Mouse (Mus musculus) layer of hippocampus, postnatal 25 days (tissue): ENCODE results near the gene Snx33. TPM values are rescaled to one million over a fixed set of nuclear protein-coding genes. Genes with fewer than 3 reads are reported as not detected.
"Not testable (repeated sequence)": the region's sequence is repeated elsewhere in the genome, so short reads cannot be mapped to it uniquely, and the experiment has no call there.

Experiments
- DNase-seq, 2 experiments: peaks; one replicate each; pipeline ENCODE4 v3.0.0; 2022; ENCODE audit warnings: mixed read lengths in 2 of 2, low spot score in 1 of 2; ENCODE audit errors: extremely low spot score in 1 of 2
- total RNA-seq, 2 experiments: library from RNA; stranded (reverse); gene quantifications; 2 replicates each; pipeline ENCODE4 v1.2.3; 2021

Snx33 gene
- total RNA-seq, 2 experiments from 2014 or later = 8.1 to 8.4 TPM

DNA sequence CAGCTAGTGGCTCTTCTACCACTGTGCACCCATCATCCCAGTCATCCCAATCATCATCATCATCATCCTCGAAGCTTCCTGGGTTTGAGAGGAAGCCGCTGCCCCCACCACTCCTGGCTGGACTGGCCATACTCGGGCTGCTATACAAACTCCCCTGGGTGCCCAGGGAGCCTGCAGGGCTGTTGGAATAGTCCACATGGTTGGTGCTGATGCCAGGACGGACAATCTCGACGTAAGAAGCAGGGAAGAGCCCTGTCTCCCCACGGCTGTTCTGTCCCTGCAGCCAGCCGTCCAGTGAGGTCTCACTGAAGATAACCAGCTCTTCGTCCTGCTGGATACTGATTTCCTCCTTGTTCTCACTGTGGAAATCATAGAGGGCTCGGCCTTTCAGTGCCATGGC is 1.8 kb downstream of the Snx33 start:
- DNase-seq = no peak

- DNase-seq = no peak
These were observed 2.2 kb downstream of the Snx33 start for GRCm38 (mm10) chr9:56926025-56926360.

- DNase-seq = no peak
These were observed 2.7 kb downstream of the Snx33 start for GRCm38 (mm10) chr9:56925291-56926024.

DNA sequence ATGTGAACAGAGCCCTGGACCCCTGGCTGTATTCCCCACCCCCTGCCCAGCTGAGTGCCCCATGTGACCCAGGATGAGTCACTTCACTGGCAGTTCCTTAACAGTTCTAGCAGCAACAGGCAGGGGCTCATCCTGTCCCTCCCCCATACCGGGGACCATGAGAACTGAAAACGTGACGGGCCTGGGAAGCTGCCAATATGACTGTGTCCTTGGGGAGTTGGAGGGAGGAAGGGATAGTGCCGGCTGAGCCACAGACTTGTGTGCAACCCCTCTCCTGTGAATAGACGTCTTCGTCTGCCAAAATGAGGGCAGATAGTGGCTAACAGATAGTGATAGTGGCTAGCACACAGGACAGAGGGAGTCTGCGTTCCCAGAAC is 3.5 kb downstream of the Snx33 start:
- DNase-seq = peak in 1 of 2 experiments; percentile 20

GRCm38 (mm10) chr9:56923841-56924650 is 4.1 kb downstream of the Snx33 start:
- DNase-seq = no peak

DNA sequence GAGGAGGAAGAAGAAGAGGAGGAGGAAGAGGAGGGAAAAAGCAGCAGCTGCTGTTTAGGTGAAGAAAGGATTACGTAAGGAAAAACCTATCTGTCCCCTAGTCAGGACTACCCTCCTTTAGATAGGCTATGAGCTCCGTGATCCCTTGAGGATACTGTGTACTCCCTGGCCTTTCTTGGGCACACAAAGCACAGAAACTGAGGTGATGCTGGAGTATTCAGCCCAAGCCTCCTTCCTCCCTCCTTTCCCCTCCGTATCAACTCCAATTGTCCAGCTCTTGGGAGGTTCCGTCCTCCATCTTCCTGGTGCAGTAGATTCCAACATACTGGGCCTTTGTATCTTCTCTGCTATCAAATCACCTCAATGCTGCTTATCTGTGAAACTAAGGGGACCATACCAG is 5.4 kb downstream of the Snx33 start:
- no peak for DNase-seq

DNA sequence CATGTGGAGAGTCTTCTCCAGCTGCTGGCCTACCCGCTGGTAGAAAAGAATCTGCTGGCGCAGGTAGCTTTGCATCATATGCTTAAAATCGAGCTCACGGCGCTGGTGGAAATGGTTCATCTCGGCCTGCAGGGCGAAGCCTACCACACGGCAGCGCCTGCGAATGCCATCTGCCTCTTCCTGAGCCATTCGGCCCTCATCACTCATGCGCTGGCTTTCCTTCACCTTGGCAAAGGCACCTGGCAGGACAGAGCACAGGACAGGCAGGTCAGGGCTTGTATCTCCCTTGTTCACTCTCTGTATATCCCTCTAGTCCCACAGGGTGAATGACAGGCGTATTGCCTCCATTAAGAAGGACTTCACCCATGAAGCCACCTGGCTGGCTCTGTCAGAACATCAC is 9.7 kb downstream of the Snx33 start:
- no peak for DNase-seq

GRCm38 (mm10) chr9:56917131-56917530 is 11.0 kb downstream of the Snx33 start:
- DNase-seq = no peak

GRCm38 (mm10) chr9:56915695-56916410 is 12.3 kb downstream of the Snx33 start:
- no peak for DNase-seq

- DNase-seq = no peak
These were observed 13.1 kb downstream of the Snx33 start for GRCm38 (mm10) chr9:56915116-56915515.

DNA sequence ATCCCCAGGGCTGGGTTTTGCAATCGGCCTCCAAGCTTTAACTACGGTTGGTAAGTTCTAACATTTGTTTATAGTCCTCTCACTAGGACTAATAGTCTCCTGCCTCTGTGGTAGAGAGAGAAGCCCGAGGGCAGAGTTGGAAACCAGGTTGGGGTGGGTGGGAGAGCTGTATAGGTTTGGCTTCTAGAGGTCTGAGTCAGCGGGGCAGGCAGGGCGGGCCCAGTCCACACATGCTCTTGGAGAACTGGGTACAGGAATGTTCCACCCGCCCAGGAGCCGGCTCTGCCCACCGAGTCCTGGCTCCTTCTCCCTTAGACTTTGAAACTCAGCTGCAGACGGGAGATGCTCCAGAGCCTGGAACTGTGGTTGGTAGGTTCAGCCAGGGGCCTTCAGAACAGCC is 14.2 kb downstream of the Snx33 start:
- no peak for DNase-seq

DNA sequence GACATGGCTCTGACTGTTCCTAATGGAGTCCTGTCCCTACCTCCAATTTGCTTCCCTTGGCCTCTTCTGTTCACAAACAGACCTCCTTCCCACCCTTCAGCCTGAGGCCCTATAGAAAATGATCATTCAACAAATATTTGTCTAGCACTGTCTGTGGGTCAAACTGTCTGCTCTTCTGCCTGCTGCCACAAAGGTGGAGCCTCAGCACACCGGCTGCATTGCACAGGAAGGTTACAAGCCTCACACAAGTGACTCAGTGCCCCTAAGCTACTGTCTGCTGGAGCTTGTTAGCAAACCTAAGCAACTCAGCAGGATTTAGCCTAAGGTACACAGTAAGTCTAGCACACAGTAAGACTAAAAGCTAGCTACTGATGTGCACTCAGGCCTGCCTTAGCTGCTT is 17.2 kb downstream of the Snx33 start:
- DNase-seq = no peak

DNA sequence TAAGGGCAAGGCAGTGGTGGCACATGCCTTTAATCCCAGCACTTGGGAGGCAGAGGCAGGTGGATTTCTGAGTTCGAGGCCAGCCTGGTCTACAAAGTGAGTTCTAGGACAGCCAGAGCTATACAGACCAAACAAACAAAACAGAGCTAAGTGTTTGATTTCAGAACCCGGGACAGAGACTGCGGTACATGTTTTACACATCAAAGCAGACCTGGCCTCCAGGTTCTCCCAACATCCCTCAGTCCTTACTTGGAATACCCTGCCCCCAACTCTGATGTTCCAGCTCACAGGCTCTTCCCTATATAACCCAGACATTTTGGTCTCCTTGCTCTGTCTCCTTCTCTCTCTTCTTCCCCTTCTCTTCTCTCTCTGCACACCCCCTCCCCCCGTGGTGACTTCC is 18.2 kb downstream of the Snx33 start:
- not testable (repeated sequence) for DNase-seq

GRCm38 (mm10) chr9:56907549-56907948 is 20.6 kb downstream of the Snx33 start:
- DNase-seq = no peak

DNA sequence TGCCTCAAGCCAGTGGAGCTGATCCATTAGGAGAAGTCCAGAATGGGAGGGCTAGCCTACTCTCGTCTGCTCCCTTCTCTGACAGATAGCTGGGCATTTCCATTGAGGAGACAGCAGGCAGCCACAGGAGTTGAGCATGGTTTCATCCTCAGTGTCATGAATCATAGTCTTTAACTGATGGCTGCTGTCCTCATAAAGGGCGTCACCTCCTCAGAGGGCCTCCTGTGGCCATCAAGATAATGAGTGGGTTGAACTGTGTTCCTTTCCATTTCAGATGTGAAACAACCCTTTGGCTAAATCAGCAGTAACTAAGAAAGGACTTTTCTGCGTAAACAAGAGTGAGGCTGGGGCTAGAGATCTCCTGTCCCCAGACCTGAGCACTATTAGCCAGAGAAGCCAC is 24.5 kb downstream of the Snx33 start:
- DNase-seq = no peak

DNA sequence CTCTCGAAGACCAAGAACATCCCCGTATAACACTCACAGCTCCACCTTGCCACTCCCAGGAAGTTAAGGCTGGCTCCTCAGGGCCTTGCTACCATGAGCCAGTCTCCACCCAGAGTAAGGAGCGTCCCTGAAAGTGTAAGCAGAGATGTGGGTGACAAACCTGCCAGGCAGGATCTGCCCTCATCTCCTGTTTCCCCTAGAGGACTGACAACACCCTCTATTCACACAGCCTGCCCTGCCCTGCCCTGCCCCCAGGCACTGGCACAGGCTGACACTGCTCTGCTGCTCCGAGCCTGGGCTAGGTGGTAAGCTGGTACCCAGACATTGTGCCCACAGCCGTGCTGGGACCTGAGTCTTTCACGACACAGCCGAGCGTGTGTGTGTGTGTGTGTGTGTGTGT is 27.0 kb downstream of the Snx33 start:
- no peak for DNase-seq

DNA sequence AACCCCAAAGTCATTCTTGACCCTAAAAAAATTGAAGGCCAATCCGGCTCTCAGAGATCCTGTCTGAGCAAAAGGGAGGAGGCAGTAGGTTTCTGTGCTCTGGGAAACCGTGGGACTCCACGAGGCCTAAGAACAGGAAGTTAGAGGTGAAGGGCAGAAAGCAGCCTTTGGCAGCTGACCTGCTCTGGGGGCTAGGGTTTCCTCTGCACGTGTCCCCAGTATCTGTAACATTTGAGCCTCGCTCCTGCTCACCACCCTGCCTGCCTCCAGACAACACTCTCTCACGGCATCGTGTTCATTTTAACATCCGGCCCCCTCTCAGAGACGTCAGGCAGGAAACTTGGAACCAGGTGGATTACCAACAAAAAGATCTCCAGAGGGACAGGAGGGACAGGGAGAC is 27.6 kb downstream of the Snx33 start:
- no peak for DNase-seq

GRCm38 (mm10) chr9:56900060-56900459 is 28.1 kb downstream of the Snx33 start:
- no peak for DNase-seq

DNA sequence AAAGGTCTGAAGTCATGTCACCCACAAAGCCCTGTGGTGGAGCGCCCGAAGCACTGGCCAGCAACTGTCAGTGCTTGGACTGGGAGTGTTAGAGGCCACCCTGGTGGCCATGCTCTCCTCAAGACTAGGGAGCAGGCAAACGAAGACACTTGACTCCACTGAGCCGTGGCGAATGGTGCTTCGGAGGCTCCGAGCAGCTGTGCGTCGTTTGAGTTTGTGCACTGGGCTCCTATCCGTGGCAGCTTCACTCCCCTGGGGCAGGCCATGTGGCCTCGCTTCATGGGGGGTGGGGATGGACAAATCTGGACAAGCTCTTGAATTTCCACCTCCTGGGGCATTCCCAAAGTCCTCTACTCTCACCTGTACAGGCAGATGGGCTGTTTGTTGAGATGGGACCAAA is 28.8 kb downstream of the Snx33 start:
- DNase-seq = no peak

GRCm38 (mm10) chr9:56896779-56897178 is 31.4 kb downstream of the Snx33 start:
- no peak for DNase-seq

GRCm38 (mm10) chr9:56894006-56894405 is 34.2 kb downstream of the Snx33 start:
- no peak for DNase-seq
